Mouse (Mus musculus) forebrain, embryonic 13.5 days (tissue): ENCODE data around the gene Ndufs1. TPM values are rescaled to one million over a fixed set of nuclear protein-coding genes. Genes with fewer than 3 reads are reported as not detected.
A peak's percentile ranks its signal among the peaks of the same experiment; 100 is the strongest.

Source experiments
- ATAC-seq: fragments of 200-750 bp; cut with Nextera tagmentation; 2 replicates; pipeline ENCODE4 v1.8.0; 2017
- H3K27ac ChIP-seq: fragments of 300-500 bp; sonication (generic); 2 replicates; pipeline ENCODE4 v1.5.1; 2015; ENCODE audit warnings: inconsistent platforms, mild to moderate bottlenecking, moderate library complexity
- H3K27me3 ChIP-seq: fragments of 300-500 bp; sonication (generic); 2 replicates; pipeline ENCODE4 v1.6.1; 2015; ENCODE audit warnings: mild to moderate bottlenecking, inconsistent platforms
- H3K36me3 ChIP-seq: fragments of 300-500 bp; sonication (generic); 2 replicates; pipeline ENCODE4 v1.6.1; 2015; ENCODE audit warnings: mild to moderate bottlenecking, inconsistent platforms; ENCODE audit not compliant: poor library complexity, severe bottlenecking
- H3K4me1 ChIP-seq: fragments of 300-500 bp; sonication (generic); 2 replicates; pipeline ENCODE4 v1.6.1; 2015; ENCODE audit warnings: inconsistent platforms
- H3K4me2 ChIP-seq: fragments of 300-500 bp; sonication (generic); 2 replicates; pipeline ENCODE4 v1.6.1; 2015; ENCODE audit warnings: inconsistent platforms, mild to moderate bottlenecking, moderate library complexity
- H3K4me3 ChIP-seq: fragments of 300-500 bp; sonication (generic); 2 replicates; pipeline ENCODE4 v1.5.1; 2015; ENCODE audit warnings: mild to moderate bottlenecking, inconsistent platforms
- H3K9ac ChIP-seq: fragments of 300-500 bp; sonication (generic); 2 replicates; pipeline ENCODE4 v1.6.1; 2015; ENCODE audit warnings: mild to moderate bottlenecking, inconsistent platforms
- H3K9me3 ChIP-seq: fragments of 300-500 bp; sonication (generic); replicated peaks from 2 replicates; pipeline ENCODE4 v1.6.1; 2016; ENCODE audit warnings: inconsistent platforms
- WGBS: fragments of 180-500 bp; shearing (Covaris S2); methylation state at CpG from one replicate; pipeline ENCODE4 v1.1.7; 2015; 5-methylcytosine and 5-hydroxymethylcytosine counted together
- polyA plus RNA-seq: library from polyadenylated mRNA; unstranded; fragments of >200 nt; fragmentation: Nextera tagmentation; extraction: Ambion mirVana; gene quantifications from 2 replicates; pipeline ENCODE4 v1.2.1, GENCODE M21; 2015

Ndufs1 gene
- polyA plus RNA-seq, 1 experiment from 2014 or later, result 119 TPM

DNA sequence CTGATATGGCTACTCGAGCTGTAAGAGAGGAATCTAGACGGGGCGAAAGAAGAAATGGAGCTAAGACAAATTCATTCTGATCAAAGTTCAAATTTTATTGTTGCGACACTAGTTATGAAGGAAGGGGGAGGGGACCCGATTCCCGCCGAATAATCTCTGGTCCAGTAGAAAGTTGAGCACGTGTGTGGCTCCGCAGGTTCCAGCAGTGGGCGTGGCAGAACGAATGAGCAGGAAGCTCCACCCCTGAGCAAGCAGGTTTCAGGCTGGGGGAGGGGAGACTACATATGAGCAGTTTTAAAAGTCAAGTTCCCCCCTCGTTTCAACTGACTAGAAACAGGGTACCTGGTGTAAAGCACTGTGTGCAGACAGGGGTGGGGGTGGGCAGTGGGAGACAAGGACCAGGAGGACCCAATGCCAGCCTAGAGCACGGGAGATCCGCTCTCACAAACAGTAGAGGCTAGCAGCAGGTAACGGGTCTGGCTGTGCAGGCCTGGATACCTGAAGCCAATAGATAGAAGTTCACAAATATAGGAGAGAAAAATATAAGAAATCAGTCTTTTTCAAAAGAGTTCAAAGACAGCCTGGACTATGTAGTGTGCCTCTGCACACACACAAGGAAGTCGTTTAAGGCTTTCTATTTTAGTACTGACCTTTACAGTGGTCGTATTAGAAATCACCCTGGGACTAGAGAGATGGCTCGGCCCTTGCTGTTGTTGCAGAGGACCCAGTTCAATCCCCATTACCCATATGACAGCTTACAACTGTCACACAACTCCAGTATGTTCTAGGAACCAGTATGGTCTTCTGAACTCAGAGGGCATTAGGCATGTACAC lies 46.6 kb downstream of the Ndufs1 start:
- Histone ChIP-seq H3K4me1 (peaks cover 7% of the 10 kb centered on the region), H3K4me2 (peak overlapping the region; percentile 54), H3K36me3 (peaks cover 13% of the 10 kb centered on the region), H3K27me3 (no peaks in the 10 kb centered on the region), H3K9me3 (no peaks in the 10 kb centered on the region), H3K9ac (no peak overlapping the region), H3K4me3 (peak overlapping the region; percentile 21), H3K27ac (no peak overlapping the region)
- ATAC-seq, result peak; percentile 65
- 24% methylated on average over 18 of the region's 18 CpGs for WGBS

DNA sequence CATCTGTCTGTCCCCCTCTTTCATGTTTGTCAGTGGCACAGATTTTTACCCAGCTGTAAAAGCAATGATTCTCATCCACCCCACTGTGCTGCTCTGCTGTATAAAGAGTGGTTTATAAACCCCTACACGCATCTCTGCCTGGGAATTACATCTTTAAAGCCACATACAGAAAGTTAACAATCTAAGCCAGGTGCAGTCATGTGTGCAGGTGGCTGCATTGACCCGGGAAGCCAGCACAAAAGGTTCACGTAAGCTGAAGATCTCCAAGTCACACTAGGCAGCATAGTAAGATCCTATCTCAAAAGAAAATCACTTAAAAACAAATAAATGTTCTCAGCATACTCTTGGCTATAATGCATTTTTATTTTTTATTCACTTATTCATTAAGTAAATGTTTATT lies 47.4 kb downstream of the Ndufs1 start:
- Histone ChIP-seq H3K27me3 (no peaks in the 10 kb centered on the region), H3K36me3 (peaks cover 18% of the 10 kb centered on the region), H3K9me3 (no peaks in the 10 kb centered on the region), H3K4me2 (0 out of 2 replicates have a peak overlapping the region, but pooled peaks have one; percentile 10), H3K27ac (no peak overlapping the region), H3K4me1 (peaks cover 7% of the 10 kb centered on the region), H3K4me3 (no peak overlapping the region), H3K9ac (no peak overlapping the region)
- 24% methylated on average over 3 of the region's 3 CpGs for WGBS
- ATAC-seq, result no peak

DNA sequence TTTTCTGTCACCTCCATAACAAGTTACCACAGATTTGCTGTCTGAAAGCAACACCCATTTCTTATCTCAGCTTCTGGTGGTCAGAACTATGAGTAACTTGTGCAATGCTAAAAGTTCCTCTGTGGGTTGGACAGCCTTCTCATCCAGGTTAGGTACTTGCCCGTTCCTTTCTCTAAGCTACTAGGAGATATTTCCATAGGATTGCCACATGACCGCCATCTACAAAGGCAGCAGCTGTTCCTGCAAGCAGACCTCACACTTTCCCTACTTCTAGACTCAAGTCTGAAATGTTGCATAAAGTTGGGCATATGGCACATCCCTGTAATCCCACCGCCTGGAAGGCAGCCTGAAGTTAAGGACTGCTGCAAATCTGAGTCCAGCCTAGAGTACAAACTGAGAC lies 50.4 kb downstream of the Ndufs1 start:
- Histone ChIP-seq H3K4me3 (no peak overlapping the region), H3K4me1 (peaks cover 7% of the 10 kb centered on the region), H3K4me2 (no peak overlapping the region), H3K27ac (no peak overlapping the region), H3K9me3 (no peaks in the 10 kb centered on the region), H3K9ac (no peak overlapping the region), H3K36me3 (peaks cover 44% of the 10 kb centered on the region), H3K27me3 (no peaks in the 10 kb centered on the region)
- WGBS, result 90% methylated on average over 3 of the region's 3 CpGs
- no peak for ATAC-seq

DNA sequence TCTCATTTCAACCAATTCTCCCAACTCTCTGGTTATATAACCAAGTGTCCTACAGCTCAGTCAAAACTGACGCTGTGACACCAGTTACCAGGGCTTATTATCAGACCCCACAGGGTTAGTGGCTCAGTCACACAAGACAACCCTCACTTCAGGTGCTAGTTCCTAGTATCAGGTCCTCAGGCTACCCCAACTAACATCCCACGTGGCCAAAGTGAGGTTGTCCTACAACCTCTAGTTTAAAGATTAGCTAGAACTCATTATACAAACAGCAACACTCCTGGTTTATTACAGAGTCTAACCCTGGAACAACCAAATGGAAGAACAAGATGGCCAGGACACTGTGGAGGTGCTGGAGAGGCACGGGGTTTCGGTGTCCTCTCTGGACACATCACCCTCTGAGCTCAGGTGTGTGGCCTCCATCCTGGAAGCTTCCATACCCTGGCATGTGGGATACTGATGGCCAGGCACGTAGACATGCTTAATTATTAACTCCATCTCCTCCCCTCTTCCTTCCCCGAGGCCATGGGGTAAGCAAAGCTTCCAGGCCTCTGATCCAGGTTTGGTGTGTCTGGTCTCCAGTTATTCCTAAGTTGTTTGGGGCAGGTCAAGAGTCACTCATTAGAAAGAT lies 52.7 kb downstream of the Ndufs1 start:
- no peak overlapping the region for H3K27ac ChIP-seq

DNA sequence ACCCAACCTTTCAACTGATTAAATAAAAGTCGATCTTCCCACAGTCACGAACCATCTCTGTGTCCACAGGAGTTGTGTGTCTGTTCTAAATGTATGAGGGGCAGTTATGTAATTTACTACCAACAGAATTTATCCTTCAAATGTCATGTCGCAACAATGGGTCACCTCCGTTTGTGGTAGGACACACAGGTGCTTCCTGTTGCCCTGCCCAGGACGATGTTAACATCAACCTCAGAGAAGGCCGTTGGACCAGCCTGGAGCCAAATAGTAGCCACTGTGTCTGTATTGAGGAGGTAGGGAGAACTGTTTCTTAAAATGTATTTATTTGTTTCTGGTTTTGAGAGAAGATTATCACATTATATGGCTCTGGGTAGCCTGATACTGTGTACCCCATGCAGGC lies 54.6 kb downstream of the Ndufs1 start:
- Histone ChIP-seq H3K4me3 (no peak overlapping the region), H3K9me3 (no peaks in the 10 kb centered on the region), H3K27me3 (no peaks in the 10 kb centered on the region), H3K27ac (no peak overlapping the region), H3K9ac (no peak overlapping the region), H3K4me1 (no peaks in the 10 kb centered on the region; the same call in 1 of the 2 replicates), H3K36me3 (peaks cover 66% of the 10 kb centered on the region), H3K4me2 (no peak overlapping the region)
- no peak for ATAC-seq
- 91% methylated on average over 6 of the region's 6 CpGs for WGBS

More for the DNA sequence above, 52.7 kb downstream of the Ndufs1 start:
- H3K4me2 ChIP-seq, result no peak overlapping the region
- H3K9me3 ChIP-seq, result no peaks in the 10 kb centered on the region
- H3K36me3 ChIP-seq, result peaks cover 65% of the 10 kb centered on the region
- H3K4me1 ChIP-seq, result no peaks in the 10 kb centered on the region
- no peak for ATAC-seq
- no peak overlapping the region for H3K9ac ChIP-seq
- H3K27me3 ChIP-seq, result no peaks in the 10 kb centered on the region
- 94% methylated on average over 6 of the region's 6 CpGs for WGBS
- no peak overlapping the region for H3K4me3 ChIP-seq

DNA sequence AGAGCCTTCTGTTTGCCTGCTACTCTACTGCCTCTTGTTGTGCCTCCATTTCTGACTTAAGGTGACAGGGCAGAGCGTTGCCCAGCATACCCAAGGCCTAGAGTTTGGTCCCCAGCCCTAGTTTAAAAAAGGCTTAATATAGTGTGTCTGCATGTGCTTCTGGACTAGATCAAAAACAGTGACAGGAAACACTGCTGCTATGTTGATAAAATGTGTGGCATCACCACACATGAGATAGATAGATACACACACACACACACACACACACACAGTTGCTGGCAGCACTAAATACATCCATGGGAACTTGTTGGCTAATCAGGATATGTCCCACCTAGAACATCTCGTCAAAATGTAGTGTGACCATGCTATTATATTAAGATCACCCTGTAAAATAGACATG lies 56.3 kb downstream of the Ndufs1 start:
- ATAC-seq, result no peak
- Histone ChIP-seq H3K9me3 (no peaks in the 10 kb centered on the region), H3K9ac (no peak overlapping the region), H3K4me2 (no peak overlapping the region), H3K4me3 (no peak overlapping the region), H3K36me3 (peaks cover 62% of the 10 kb centered on the region), H3K4me1 (peaks cover 13% of the 10 kb centered on the region), H3K27ac (no peak overlapping the region), H3K27me3 (no peaks in the 10 kb centered on the region)
- WGBS, result 93% methylated on average over 2 of the region's 2 CpGs

DNA sequence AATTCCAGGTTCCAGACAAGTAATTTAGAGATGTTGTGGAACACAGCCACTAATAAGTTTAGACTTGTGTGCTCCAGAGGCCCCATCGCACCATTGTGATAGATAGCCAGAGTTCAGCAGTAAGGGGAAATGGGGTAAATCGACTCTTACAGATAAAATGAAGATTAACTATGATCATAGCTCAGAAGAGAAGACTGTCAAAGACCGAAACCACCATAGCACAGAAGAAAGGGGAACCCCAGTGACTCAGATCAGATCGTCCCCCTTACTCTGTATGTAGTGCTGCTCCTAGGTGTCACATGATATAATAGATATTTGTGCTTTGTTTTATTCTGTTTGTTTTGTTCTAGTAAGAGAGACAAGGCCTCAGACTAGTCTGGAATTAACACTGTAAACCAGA lies 57.0 kb downstream of the Ndufs1 start:
- no peaks in the 10 kb centered on the region for H3K9me3 ChIP-seq
- H3K36me3 ChIP-seq, result peaks cover 56% of the 10 kb centered on the region
- no peak overlapping the region for H3K9ac ChIP-seq
- no peak overlapping the region for H3K4me3 ChIP-seq
- H3K4me2 ChIP-seq, result no peak overlapping the region
- ATAC-seq, result no peak
- H3K4me1 ChIP-seq, result peaks cover 19% of the 10 kb centered on the region
- 92% methylated on average over 4 of the region's 4 CpGs for WGBS
- H3K27me3 ChIP-seq, result no peaks in the 10 kb centered on the region
- no peak overlapping the region for H3K27ac ChIP-seq

DNA sequence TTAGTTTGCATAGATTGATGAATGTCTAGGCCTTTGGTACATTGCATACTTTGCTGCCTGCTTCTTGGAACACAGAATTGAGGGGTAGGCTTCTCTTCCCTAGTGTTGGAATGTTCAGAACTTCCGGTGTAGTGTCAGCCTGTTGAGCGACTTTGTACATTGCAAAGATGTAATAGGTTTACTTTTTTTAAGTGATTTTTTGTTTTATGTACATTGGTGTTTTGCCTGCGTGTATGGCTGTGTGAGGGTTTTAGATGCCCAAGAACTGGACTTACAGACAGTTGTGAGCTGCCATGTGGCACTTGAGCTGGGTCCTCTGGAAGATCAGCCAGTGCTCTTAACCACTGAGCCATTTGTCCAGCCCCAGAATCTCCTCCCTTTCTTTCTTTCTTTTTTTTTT lies 61.1 kb downstream of the Ndufs1 start:
- 69% methylated on average over 3 of the region's 3 CpGs for WGBS
- no peaks in the 10 kb centered on the region for H3K9me3 ChIP-seq
- H3K27me3 ChIP-seq, result no peaks in the 10 kb centered on the region
- no peak for ATAC-seq
- H3K4me1 ChIP-seq, result peaks cover 35% of the 10 kb centered on the region
- peak overlapping the region; percentile 100 for H3K9ac ChIP-seq
- no peak overlapping the region for H3K27ac ChIP-seq
- peak overlapping the region; percentile 88 for H3K4me3 ChIP-seq
- peak overlapping the region; percentile 94 for H3K4me2 ChIP-seq
- H3K36me3 ChIP-seq, result peaks cover 21% of the 10 kb centered on the region

DNA sequence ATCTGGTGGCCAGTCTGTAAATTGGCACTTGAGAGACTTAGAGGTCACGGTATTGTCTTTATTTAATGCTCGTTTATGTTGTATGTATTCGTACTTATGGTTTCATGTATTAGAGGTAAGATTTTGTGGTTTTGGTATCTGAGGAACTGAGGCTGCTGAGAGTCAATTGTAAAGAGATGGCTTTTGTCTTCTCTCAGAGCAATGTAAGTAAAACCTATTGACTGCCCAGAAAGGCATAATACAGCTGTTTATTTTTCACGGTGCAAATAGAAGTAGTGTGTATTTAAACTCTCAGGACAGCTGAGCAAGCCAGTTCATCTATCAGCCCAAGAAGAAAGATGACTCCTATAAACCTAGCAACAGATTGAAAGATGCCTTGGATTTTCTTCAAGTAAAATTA lies 61.5 kb downstream of the Ndufs1 start:
- ATAC-seq, result no peak
- peak overlapping the region; percentile 100 for H3K9ac ChIP-seq
- peak overlapping the region; percentile 99 for H3K27ac ChIP-seq
- H3K9me3 ChIP-seq, result no peaks in the 10 kb centered on the region
- H3K4me3 ChIP-seq, result peak overlapping the region; percentile 88
- H3K36me3 ChIP-seq, result peaks cover 16% of the 10 kb centered on the region
- peak overlapping the region; percentile 94 for H3K4me2 ChIP-seq
- H3K4me1 ChIP-seq, result peaks cover 40% of the 10 kb centered on the region
- WGBS, result 12% methylated on average over 4 of the region's 4 CpGs
- no peaks in the 10 kb centered on the region for H3K27me3 ChIP-seq

DNA sequence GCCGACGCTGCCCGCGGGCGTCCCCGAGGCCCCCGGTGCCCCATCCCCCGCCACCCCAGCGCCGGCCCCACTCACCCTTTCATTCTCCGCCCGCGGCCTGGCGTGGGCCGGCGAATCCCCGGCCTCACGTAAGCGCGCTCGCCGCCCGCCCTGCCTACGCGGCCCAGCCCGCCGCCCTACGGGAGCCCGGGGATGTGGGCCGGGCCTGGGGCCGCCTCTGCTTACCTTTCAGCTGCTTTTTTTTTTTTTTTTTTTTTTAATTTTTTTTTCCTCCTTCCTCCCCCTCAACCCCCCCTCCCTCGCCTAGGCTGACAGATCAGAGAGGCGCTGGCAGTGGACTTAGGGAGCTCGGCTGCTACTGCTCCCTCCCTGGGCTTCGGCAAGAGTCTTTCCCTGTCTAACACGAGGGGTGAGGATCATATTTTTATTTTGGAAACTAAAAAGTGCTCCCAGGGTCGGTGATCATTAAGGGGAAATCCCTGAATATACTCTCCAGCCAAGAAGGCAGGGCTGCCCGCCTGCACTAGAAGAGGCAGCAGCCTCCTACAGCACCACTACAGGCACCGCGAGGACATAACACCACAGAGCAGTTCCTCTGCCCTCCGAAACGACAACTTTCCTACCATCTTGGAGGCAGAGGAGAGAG lies 62.4 kb downstream of the Ndufs1 start, which contains the start of gene Ino80d:
Gene Ino80d, minus strand, starts transcription at position 532 of the 646 bp plus-strand sequence.
- no peaks in the 10 kb centered on the region for H3K27me3 ChIP-seq
- no peaks in the 10 kb centered on the region for H3K9me3 ChIP-seq
- under 1% methylated on average over 30 of the region's 42 CpGs for WGBS
- peak within 1 kb of the TSS; percentile 88 for H3K4me3 ChIP-seq
- peak; percentile 92 for ATAC-seq
- peak within 1 kb of the TSS; percentile 100 for H3K9ac ChIP-seq
- peaks cover 45% of the 10 kb centered on the region for H3K4me1 ChIP-seq
- peak within 1 kb of the TSS; percentile 99 for H3K27ac ChIP-seq
- peaks cover 9% of the 10 kb centered on the region for H3K36me3 ChIP-seq
- H3K4me2 ChIP-seq, result peak within 1 kb of the TSS; percentile 94

DNA sequence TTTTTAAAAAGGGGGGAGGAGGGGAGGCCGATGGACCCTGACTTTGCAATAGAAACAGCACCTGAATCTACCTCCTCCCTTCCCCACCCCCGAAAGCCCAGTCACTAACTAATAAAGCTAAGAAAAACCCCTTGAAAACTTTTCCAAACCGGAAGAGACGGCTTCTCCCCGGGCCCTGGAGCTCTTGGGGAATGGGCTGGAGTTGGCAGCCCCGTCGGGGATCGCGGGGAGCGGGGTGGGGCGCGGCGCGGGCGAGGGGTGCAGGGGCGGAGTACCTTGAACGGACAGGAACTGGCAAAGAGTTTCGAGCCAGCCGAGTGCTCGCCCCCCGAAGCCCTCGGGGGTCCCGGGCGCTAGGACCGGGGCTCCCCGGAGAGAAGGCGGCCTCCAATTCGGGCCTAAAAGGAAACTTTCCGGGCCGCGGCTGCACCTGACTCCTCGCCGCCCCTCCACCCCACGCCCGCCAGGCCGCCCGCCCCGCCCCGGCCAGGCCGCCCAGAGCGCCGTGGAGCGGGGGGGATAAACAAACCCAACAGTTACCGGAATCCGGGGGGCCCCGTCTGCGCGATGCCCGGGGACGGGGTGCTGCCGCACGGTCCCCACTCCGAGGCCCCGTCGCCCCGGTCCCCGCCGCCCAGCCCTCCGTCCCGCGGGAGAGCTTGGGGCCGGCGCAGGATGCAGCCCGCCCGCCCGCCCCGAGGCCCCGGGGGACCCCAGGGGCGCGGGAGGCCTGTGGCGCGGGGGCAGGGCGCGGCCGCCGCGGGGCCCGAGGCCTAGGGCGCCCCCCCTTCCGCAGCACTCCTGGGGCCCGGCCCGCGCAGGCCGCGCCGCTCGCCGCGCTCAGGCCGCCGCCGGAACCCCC lies 63.1 kb downstream of the Ndufs1 start:
- H3K36me3 ChIP-seq, result peaks cover 5% of the 10 kb centered on the region
- ATAC-seq, result peak; percentile 65
- H3K9ac ChIP-seq, result peak overlapping the region; percentile 100
- peak overlapping the region; percentile 94 for H3K4me2 ChIP-seq
- H3K4me1 ChIP-seq, result peaks cover 45% of the 10 kb centered on the region
- no peaks in the 10 kb centered on the region for H3K27me3 ChIP-seq
- WGBS, result under 1% methylated on average over 41 of the region's 92 CpGs
- peak overlapping the region; percentile 88 for H3K4me3 ChIP-seq
- H3K27ac ChIP-seq, result peak overlapping the region; percentile 99
- H3K9me3 ChIP-seq, result no peaks in the 10 kb centered on the region
